Mouse (Mus musculus) spleen, embryonic (tissue): ENCODE data around the gene Olfr678.
"Not testable (repeated sequence)": the region's sequence is repeated elsewhere in the genome, so short reads cannot be mapped to it uniquely, and the experiment has no call there.

Source experiments
- CTCF ChIA-PET: fragments of 350-600 bp; sonication (Branson Sonifier 250); formaldehyde crosslinking; loops from one replicate; lab custom pipeline; 2022; lab: Charles Lee

The Olfr678 gene

DNA sequence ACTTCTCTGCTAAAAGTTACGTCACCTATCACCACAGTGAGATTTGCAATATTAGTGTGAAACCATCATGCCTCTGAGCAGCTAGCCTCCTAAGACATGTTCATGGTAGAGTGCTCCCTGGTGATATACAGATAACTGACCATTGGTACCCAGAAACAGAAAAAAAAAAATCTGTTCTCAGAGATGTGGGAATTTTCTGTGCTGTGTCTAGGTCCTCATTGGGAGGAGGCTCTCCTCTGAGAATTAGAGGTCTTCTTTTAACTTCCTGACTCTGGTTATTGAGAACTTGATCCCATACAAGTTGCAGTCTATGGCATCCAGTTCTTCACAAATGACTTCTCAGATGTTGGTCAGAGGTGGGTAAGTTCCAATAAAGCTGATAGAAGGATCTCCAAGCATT is at the start of gene Olfr678:
TSS of gene Olfr678 (plus strand) at position 301 of the 400 bp plus-strand sequence.
- CTCF ChIA-PET, result no interaction called here

DNA sequence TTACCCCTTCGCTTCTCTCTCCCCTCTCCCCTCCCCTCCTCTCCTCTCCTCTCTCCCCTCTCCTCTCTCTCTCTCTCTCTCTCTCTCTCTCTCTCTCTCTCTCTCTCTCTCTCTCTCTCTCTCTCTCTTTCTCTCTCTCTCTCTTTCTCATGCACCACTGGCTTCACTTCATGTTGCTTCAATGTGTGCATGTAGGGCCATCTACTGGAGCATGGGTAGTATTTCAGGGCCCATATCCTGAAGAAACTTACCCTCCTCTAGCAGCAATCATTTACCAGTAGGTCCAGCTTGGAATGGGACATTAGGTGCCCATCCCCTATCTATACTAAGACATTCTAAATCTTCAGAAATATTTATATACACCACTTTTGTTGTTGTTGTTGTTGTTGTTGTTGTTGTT is 41.7 kb upstream of the Olfr678 start:
- CTCF ChIA-PET, result no interaction called here

DNA sequence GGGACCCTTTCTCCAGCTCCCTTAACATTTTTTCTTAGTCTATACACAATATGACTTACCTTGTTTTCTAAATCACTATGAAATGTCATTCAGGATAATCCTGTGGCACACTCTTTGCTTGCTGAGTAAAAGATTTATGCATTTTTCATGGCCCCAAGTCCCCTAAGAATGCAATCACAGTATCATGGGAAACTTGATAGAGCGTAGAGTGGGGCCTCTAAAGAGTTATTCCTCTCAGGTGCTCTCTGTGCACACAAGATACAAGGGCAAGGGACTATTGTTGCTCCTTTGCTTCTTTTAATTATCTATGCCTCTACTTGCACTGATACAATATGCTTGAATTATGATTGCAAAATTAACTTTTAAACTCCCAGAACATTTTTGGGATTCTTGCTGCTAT is 35.9 kb upstream of the Olfr678 start, which contains the start of gene Olfr675:
TSS of gene Olfr675 (minus strand) at position 101 of the 400 bp plus-strand sequence.
- CTCF ChIA-PET, result no interaction called here

- CTCF ChIA-PET, result no interaction called here
These were observed 31.9 kb upstream of the Olfr678 start, which contains the start of gene Olfr676 for GRCm38 (mm10) chr7:105032398-105032797. Gene Olfr676 (plus strand): TSS chr7:105032698.

DNA sequence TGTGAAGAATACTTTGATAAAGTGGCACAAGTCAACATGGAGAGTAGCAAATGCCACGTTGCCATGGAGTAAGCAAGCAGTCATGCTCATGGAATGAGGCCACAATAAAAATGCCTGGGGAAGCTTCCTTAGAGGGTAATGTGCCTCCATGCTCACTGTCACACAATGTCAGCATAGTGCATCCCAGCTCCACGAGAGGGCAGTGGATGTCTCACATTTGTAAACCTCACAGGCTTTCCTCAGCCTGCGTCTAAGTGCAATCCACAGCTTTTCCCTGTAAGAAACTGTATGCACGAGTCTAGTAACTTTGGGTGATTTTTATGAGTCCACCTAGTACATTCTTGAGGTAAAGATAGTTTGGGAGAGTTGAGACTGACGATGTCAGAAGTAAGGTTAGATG is 30.4 kb upstream of the Olfr678 start:
- CTCF ChIA-PET, result not testable (repeated sequence)

DNA sequence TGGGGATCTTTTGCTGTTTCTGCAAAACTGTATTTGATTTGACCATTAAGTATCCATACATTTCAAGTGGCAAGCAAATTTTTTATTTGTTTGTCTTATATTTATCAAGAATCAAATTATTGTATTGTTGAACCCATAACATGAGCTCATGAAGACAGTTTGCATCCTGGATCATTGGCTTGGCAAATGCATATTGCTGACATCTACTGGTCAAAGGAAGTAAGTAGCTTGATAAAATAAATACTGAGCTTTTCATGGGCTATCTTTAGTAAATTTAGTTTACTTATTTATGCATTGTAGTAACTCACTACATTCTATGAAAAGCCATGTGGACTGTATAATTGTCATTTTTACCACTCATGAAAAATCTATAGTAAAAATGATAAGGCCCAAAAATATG is 5.3 kb upstream of the Olfr678 start:
- CTCF ChIA-PET, result no interaction called here

GRCm38 (mm10) chr7:105080905-105081304 is 16.6 kb downstream of the Olfr678 start, which contains the start of gene Olfr679:
Gene Olfr679 (plus strand): TSS chr7:105081205.
- CTCF ChIA-PET, result no interaction called here

DNA sequence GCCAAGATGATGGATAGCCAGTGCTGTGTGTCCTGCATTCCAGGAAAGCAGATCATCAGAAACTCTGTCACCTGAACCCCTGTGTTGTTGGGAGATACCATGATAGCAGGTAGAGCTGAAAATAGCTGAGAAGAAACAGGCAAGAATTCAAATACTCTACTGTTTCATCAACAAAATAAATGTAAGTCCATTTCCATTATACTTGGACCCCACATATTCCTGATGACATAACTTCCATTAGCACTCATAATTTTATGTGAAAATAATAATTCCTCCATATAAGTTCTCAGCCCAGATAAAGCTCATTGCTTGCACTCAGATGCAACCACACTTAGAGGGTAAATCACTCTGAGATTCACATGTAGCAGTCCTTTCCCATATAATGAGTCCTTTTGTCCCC is 28.4 kb downstream of the Olfr678 start, which contains the start of gene Olfr680-ps1:
TSS of gene Olfr680-ps1 (minus strand) at position 101 of the 400 bp plus-strand sequence.
- CTCF ChIA-PET, result not testable (repeated sequence)

DNA sequence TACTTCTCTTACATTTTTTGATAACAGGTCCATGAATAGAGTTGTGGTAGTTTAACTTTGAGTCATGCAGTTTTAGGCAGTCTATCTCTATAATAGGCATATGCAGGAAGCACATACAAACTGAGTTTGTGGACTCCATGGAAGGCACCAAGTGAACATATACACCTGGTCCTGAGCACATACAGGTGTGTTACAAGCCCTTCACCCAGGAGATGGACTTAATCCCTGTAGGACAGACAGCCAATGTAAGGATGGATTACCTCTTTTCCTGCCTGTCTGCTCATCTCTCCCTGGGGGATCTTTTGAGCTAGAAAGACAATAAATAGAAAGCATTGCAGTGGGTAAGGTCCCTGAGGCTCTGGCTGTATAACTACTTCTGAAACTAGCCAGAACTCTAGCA is 52.3 kb downstream of the Olfr678 start, which contains the start of gene Olfr681:
TSS of gene Olfr681 (plus strand) at position 301 of the 400 bp plus-strand sequence.
- CTCF ChIA-PET, result no interaction called here
